Mouse (Mus musculus) G1E (cell line): Measurements from ENCODE around the gene Duoxa2.

ENCODE experiments used
- CTCF ChIP-seq: IDR thresholded peaks from 2 replicates; pipeline ENCODE4 v1.5.1; 2012; ENCODE audit warnings: low read depth, low read length, inconsistent platforms, mixed read lengths
- GATA1 ChIP-seq: IDR thresholded peaks from 2 replicates; pipeline ENCODE4 v1.6.1; 2012; ENCODE audit warnings: borderline replicate concordance, low read length, inconsistent platforms, mixed read lengths
- POLR2AphosphoS5 ChIP-seq: IDR thresholded peaks from 2 replicates; pipeline ENCODE4 v1.6.1; 2012; ENCODE audit warnings: low read depth, low read length, inconsistent platforms; ENCODE audit not compliant: insufficient replicate concordance
- TAL1 ChIP-seq: conservative IDR thresholded peaks from 2 replicates; pipeline ENCODE4 v1.6.1; 2012; ENCODE audit warnings: low read depth, low read length, inconsistent platforms, mixed read lengths

DNA sequence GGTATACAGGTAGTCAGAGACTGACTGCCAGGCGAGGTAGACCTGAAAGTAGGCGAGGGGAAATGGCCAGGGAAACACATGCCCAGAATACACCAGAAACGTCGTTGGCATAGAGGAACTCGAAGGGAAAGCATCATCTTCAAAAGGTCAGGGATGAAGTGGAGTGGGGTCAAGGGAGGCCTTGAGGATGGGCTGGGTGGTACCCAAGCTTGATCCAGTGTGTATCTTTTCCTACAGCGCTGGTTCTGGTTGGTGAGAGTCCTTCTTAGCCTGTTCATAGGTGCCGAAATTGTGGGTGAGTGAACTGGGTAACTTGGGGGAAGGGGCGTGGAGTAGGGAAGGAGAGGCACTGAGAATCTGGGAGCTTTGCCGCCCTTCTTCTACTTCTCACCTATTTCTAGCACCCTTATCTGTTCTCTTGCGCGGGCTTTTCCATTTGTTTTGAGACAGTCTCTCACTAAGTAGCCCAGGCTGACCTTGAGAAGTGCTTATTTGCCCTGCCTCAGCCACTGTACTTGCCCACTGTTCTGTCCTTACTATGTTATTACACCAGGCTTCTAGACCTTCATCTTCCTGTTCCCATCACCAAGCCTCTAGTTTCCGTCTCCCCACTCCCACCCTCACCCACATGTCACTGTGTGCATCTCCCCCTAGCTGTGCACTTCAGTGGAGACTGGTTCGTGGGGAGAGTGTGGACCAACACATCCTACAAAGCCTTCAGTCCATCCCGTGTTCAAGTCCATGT is 1.4 kb downstream of the Duoxa2 start:
- TF ChIP-seq CTCF (no peak), POLR2AphosphoS5 (no peak), GATA1 (no peak), TAL1 (no peak)
